Mouse (Mus musculus) thymus, adult 2 months (tissue): ENCODE measurements around the gene Tmem259.

Experiments
- CTCF ChIP-seq: fragments of 200-500 bp; IDR thresholded peaks from 2 replicates; pipeline ENCODE4 v1.5.1; 2012; ENCODE audit warnings: mild to moderate bottlenecking, control low read depth, low read length, moderate library complexity, borderline replicate concordance; ENCODE audit not compliant: control insufficient read depth, poor library complexity, insufficient read depth; ENCODE audit errors: extremely low read depth
- POLR2A ChIP-seq: fragments of 200-500 bp; IDR thresholded peaks from 2 replicates; pipeline ENCODE4 v1.6.1; 2012; ENCODE audit warnings: mild to moderate bottlenecking, low read length, control low read depth, moderate library complexity; ENCODE audit not compliant: control insufficient read depth, poor library complexity, insufficient read depth; ENCODE audit errors: extremely low read depth

DNA sequence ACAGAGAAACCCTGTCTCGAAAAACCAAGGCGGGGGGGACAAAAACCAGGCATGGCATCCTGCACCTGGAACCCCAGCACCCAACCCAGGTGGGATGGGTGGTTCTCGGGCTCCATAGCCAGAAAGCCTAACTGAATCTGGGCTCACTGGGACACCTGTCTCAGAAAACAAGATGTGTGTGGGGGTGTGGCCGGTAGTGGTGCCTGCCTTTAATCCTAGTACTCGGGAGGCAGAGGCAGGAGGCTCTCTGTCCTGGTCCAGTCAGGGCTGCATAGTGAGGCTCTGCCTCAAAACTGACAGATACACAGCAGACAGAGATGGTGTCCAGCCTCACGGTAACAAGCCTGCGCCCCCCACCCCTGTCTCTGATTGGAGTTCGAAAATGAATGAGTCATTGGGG, 38.7 kb upstream of the Tmem259 start:
- no peak for TF ChIP-seq CTCF
- no peak for TF ChIP-seq POLR2A
